Mouse (Mus musculus): ENCODE data around the gene Alyref. TPM values are rescaled to one million over a fixed set of nuclear protein-coding genes. Genes with fewer than 3 reads are reported as not detected.
A peak's percentile ranks its signal among the peaks of the same experiment; 100 is the strongest.

Gene Alyref
- polyA plus RNA-seq, 1 experiment from 2014 or later: 149 TPM

DNA sequence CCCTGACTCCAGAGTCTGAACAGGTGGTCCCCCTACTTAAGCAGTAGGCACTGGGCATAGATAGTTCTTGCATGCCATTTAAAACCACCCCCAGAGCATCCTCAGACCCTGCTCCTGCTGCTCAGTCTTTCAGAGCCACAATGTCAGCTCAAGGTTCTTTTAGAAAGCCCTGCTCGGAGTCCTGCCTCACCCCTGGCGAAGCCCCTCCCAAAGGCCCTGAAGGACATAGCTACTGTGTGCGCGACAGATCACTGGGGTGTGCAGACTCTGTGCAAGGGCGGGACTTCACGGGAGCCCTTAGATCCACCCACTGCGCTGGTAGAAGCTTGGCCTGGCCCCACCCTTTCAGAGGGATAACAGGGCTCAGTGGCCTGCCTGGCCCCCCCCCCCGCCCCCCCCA lies 11.1 kb upstream of the Alyref start:
- H3K9me3 ChIP-seq (ENCODE audit: low read length): no peaks in the 10 kb centered on the region
- no peak for TF ChIP-seq CTCF (IDR thresholded peaks at IDR 0.05)
- TF ChIP-seq EP300 (IDR thresholded peaks at IDR 0.05): no peak
- WGBS: 55% methylated on average over 8 of the region's 8 CpGs
- H3K27me3 ChIP-seq (replicated peaks; ENCODE audit: insufficient read depth, low read length): no peaks in the 10 kb centered on the region
- no peak overlapping the region for H3K4me2 ChIP-seq (replicated peaks; ENCODE audit: low read depth, low read length)
- no peak overlapping the region for H3K9ac ChIP-seq (replicated peaks; ENCODE audit: low read depth)
- H3K4me3 ChIP-seq (ENCODE audit: low read depth, low read length): no peak overlapping the region
- H3K36me3 ChIP-seq (ENCODE audit: insufficient read depth, low read length): 0 out of 2 replicates have a peak, but pooled peaks cover 12% of the 10 kb centered on the region
- ATAC-seq: no peak
- H3K4me1 ChIP-seq (ENCODE audit: insufficient read depth, low read depth, low read length): peaks cover 7% of the 10 kb centered on the region; the same call in 1 of the 2 replicates
- H3K27ac ChIP-seq (ENCODE audit: low read length): no peak overlapping the region
- no peak for DNase-seq (ENCODE audit: low spot score)

DNA sequence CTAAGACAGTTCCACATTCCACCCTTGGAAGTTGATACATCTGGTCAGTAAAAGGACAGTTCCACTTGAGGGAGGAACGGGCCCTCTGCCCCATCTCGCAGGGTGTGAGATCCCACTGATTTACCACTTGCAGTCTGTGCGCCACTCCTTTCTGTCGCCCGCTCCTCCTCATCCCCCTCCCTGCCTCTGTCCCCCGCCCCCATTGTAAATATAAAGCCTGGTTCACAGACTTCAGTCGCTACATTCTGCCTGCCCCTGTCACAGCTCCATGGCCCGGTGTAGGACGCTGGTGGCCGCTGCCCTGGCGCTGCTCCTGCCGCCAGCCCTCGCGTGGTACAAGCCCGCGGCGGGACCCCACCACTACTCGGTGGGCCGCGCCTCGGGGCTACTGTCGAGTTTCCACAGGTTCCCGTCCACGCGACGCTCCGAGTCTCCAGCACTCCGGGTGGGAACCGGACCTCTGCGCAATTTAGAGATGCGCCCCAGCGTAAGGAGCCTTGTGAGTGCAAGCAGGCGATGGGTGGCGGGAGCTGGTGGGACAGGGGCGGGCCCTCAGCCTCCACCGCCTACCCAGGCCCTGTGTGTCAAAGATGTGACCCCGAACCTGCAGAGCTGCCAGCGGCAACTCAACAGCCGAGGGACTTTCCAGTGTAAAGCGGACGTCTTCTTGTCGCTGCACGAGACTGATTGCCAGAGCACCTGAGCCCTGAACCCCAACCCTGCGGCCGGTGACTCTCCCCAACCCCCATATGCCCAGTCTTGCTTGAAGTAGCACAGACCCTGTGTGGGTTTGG lies 10.3 kb upstream of the Alyref start, which contains the start of gene Npb:
Npb (plus strand) TSS at position 237 of the 794 bp plus-strand sequence.
- peak; percentile 20; the same call in 1 of the 2 replicates for ATAC-seq
- 5% methylated on average over 45 of the region's 45 CpGs for WGBS
- no peaks in the 10 kb centered on the region for H3K9me3 ChIP-seq (ENCODE audit: low read length)
- 0 out of 2 replicates have a peak, but pooled peaks cover 12% of the 10 kb centered on the region for H3K36me3 ChIP-seq (ENCODE audit: insufficient read depth, low read length)
- peaks cover 7% of the 10 kb centered on the region; the same call in 1 of the 2 replicates for H3K4me1 ChIP-seq (ENCODE audit: insufficient read depth, low read depth, low read length)
- H3K27ac ChIP-seq (ENCODE audit: low read length): no peak within 1 kb of the TSS
- peak within 1 kb of the TSS; percentile 23; the same call in 1 of the 2 replicates for H3K9ac ChIP-seq (replicated peaks; ENCODE audit: low read depth)
- H3K4me3 ChIP-seq (ENCODE audit: low read depth, low read length): peak within 1 kb of the TSS; percentile 26
- TF ChIP-seq CTCF (IDR thresholded peaks at IDR 0.05) (no peak), EP300 (IDR thresholded peaks at IDR 0.05) (no peak)
- peak within 1 kb of the TSS; percentile 54 for H3K4me2 ChIP-seq (replicated peaks; ENCODE audit: low read depth, low read length)
- H3K27me3 ChIP-seq (replicated peaks; ENCODE audit: insufficient read depth, low read length): no peaks in the 10 kb centered on the region
- no peak for DNase-seq (ENCODE audit: low spot score)

DNA sequence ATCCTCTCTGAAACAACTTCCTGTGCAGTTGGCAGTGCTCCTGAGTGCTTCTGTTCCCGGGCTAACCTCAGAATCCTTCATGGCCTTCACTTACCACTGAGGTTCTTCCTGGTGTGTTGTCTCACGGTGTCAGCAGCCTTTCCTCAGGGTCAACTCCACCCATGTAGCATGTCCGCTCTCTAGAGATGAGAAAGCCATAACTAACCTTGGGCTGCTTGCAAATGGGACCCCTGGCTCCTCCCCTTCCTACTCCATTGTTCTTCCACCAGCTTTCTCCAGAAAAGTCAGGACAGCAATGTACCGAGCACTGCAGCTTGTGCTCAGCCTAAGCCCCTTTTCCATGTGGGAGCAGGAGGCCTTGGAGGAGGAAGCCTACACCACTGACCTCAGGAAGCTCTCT lies 8.6 kb upstream of the Alyref start:
- 55% methylated on average over 4 of the region's 4 CpGs for WGBS
- Histone ChIP-seq H3K4me2 (replicated peaks; ENCODE audit: low read depth, low read length) (no peak overlapping the region), H3K4me3 (ENCODE audit: low read depth, low read length) (no peak overlapping the region), H3K9ac (replicated peaks; ENCODE audit: low read depth) (no peak overlapping the region), H3K9me3 (ENCODE audit: low read length) (no peaks in the 10 kb centered on the region), H3K36me3 (ENCODE audit: insufficient read depth, low read length) (0 out of 2 replicates have a peak, but pooled peaks cover 8% of the 10 kb centered on the region), H3K4me1 (ENCODE audit: insufficient read depth, low read depth, low read length) (peaks cover 7% of the 10 kb centered on the region; the same call in 1 of the 2 replicates), H3K27me3 (replicated peaks; ENCODE audit: insufficient read depth, low read length) (no peaks in the 10 kb centered on the region), H3K27ac (ENCODE audit: low read length) (no peak overlapping the region)
- TF ChIP-seq EP300 (IDR thresholded peaks at IDR 0.05): no peak
- TF ChIP-seq CTCF (IDR thresholded peaks at IDR 0.05): no peak
- no peak for DNase-seq (ENCODE audit: low spot score)
- peak; percentile 16; the same call in 1 of the 2 replicates for ATAC-seq

DNA sequence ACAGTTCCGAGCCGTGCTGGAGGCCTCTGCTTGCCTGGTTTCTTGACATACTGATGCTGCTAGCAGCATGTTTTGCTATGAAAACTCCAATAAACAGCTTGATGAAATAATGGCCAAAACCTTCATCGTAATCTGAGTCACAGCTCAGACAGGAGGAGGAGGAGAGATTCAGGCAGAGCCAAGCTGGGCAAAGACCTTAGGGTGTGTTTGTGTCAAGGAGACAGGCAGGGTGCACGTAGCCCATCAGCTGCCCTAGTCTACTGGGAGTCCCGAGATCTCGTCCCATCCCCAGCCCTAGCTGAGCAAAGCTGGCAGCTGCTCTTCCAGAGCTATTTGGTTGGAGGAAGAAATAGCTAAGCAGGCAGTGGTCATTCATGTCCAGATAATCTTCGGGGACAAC lies 7.5 kb upstream of the Alyref start:
- Histone ChIP-seq H3K9me3 (ENCODE audit: low read length) (no peaks in the 10 kb centered on the region), H3K4me3 (ENCODE audit: low read depth, low read length) (no peak overlapping the region), H3K4me1 (ENCODE audit: insufficient read depth, low read depth, low read length) (peaks cover 7% of the 10 kb centered on the region; the same call in 1 of the 2 replicates), H3K27me3 (replicated peaks; ENCODE audit: insufficient read depth, low read length) (no peaks in the 10 kb centered on the region), H3K9ac (replicated peaks; ENCODE audit: low read depth) (no peak overlapping the region), H3K27ac (ENCODE audit: low read length) (no peak overlapping the region), H3K36me3 (ENCODE audit: insufficient read depth, low read length) (0 out of 2 replicates have a peak, but pooled peaks cover 6% of the 10 kb centered on the region), H3K4me2 (replicated peaks; ENCODE audit: low read depth, low read length) (no peak overlapping the region)
- no peak for TF ChIP-seq CTCF (IDR thresholded peaks at IDR 0.05)
- no peak for TF ChIP-seq EP300 (IDR thresholded peaks at IDR 0.05)
- DNase-seq (ENCODE audit: low spot score): no peak
- 91% methylated on average over 7 of the region's 7 CpGs for WGBS
- no peak for ATAC-seq

DNA sequence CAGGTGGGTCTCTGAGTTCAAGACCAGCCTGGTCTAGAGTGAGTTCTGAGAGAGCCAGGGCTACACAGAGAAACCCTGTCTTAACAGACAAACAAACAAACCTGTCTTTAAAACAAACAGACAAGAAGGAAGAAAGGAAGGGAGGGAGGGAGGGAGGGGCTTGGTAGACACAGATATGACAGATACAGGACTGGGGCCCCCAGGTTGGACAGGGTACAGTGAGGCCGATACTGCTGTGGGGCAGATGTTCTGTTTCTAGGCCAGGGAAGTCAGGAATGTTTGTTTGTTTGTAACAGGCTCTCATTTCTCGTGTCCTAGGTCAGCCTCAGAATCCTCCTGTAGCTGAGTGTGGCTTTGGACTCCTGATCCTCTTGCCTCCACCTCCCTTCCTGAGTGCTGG lies 5.4 kb upstream of the Alyref start:
- Histone ChIP-seq H3K4me1 (ENCODE audit: insufficient read depth, low read depth, low read length) (peaks cover 10% of the 10 kb centered on the region; the same call in 1 of the 2 replicates), H3K9ac (replicated peaks; ENCODE audit: low read depth) (no peak overlapping the region), H3K27me3 (replicated peaks; ENCODE audit: insufficient read depth, low read length) (no peaks in the 10 kb centered on the region), H3K4me3 (ENCODE audit: low read depth, low read length) (no peak overlapping the region), H3K27ac (ENCODE audit: low read length) (no peak overlapping the region), H3K9me3 (ENCODE audit: low read length) (no peaks in the 10 kb centered on the region), H3K4me2 (replicated peaks; ENCODE audit: low read depth, low read length) (no peak overlapping the region), H3K36me3 (ENCODE audit: insufficient read depth, low read length) (0 out of 2 replicates have a peak, but pooled peaks cover 6% of the 10 kb centered on the region)
- no peak for TF ChIP-seq CTCF (IDR thresholded peaks at IDR 0.05)
- no peak for TF ChIP-seq EP300 (IDR thresholded peaks at IDR 0.05)
- 63% methylated on average over 2 of the region's 2 CpGs for WGBS
- DNase-seq (ENCODE audit: low spot score) (no peak), ATAC-seq (no peak)

DNA sequence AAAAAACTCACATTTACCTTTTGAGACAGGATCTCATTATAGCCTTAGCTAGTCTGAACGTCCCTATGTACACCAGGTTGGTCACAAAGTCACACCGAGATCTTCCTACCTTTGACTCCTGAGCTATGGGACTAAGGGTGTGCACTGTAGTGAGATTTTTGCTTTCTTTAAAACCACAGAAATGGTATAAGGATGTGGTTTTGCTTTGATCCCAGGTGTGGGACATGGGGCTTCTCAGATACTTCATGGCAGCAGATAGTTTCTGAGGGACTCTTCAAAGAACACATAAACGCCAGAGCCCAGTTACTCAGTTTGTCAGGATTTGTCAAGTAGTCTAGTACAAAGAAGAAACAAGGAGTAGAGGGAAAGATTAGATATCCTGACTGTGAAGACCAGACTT lies 2.6 kb upstream of the Alyref start:
- H3K36me3 ChIP-seq (ENCODE audit: insufficient read depth, low read length): 0 out of 2 replicates have a peak, but pooled peaks cover 7% of the 10 kb centered on the region

More for the DNA sequence above, 2.6 kb upstream of the Alyref start:
- ATAC-seq (no peak), DNase-seq (ENCODE audit: low spot score) (no peak)
- Histone ChIP-seq H3K4me2 (replicated peaks; ENCODE audit: low read depth, low read length) (no peak overlapping the region), H3K4me3 (ENCODE audit: low read depth, low read length) (no peak overlapping the region), H3K9ac (replicated peaks; ENCODE audit: low read depth) (no peak overlapping the region), H3K27ac (ENCODE audit: low read length) (no peak overlapping the region), H3K4me1 (ENCODE audit: insufficient read depth, low read depth, low read length) (peaks cover 12% of the 10 kb centered on the region; the same call in 1 of the 2 replicates), H3K9me3 (ENCODE audit: low read length) (no peaks in the 10 kb centered on the region), H3K27me3 (replicated peaks; ENCODE audit: insufficient read depth, low read length) (no peaks in the 10 kb centered on the region)
- 93% methylated on average over 3 of the region's 3 CpGs for WGBS
- no peak for TF ChIP-seq EP300 (IDR thresholded peaks at IDR 0.05)
- TF ChIP-seq CTCF (IDR thresholded peaks at IDR 0.05): no peak

Measured in lung, postnatal 0 days (tissue).